Mouse (Mus musculus) heart, postnatal 0 days (tissue): ENCODE results near the gene Ripply1. TPM values are rescaled to one million over a fixed set of nuclear protein-coding genes. Genes with fewer than 3 reads are reported as not detected.

ENCODE experiments used
- ATAC-seq: fragments of 200-750 bp; cut with Nextera tagmentation; 2 replicates; pipeline ENCODE4 v1.8.0; 2017; ENCODE audit warnings: low read depth, moderate number of reproducible peaks, moderate library complexity; ENCODE audit not compliant: insufficient read depth
- DNase-seq: peaks from one replicate; pipeline ENCODE4 v3.0.0-alpha.2; 2016; ENCODE audit warnings: low spot score
- H3K27ac ChIP-seq: fragments of 300-500 bp; sonication (generic); 2 replicates; pipeline ENCODE4 v1.5.1; 2014; ENCODE audit warnings: low read depth, mild to moderate bottlenecking
- H3K27me3 ChIP-seq: fragments of 300-500 bp; sonication (generic); 2 replicates; pipeline ENCODE4 v1.6.1; 2014; ENCODE audit warnings: low read length, mixed read lengths; ENCODE audit not compliant: control insufficient read depth, insufficient read depth
- H3K36me3 ChIP-seq: fragments of 300-500 bp; sonication (generic); replicated peaks from 2 replicates; pipeline ENCODE4 v1.6.1; 2014; ENCODE audit warnings: low read length, mixed read lengths; ENCODE audit not compliant: control insufficient read depth, insufficient read depth
- H3K4me1 ChIP-seq: fragments of 300-500 bp; sonication (generic); 2 replicates; pipeline ENCODE4 v1.6.1; 2014; ENCODE audit warnings: antibody characterized with exemption; ENCODE audit not compliant: control insufficient read depth, insufficient read depth
- H3K4me2 ChIP-seq: fragments of 300-500 bp; sonication (generic); 2 replicates; pipeline ENCODE4 v1.6.1; 2014; ENCODE audit warnings: low read depth, mild to moderate bottlenecking, low read length, moderate library complexity
- H3K4me3 ChIP-seq: fragments of 300-500 bp; sonication (generic); 2 replicates; pipeline ENCODE4 v1.5.1; 2014; ENCODE audit warnings: low read depth, low read length
- H3K9ac ChIP-seq: fragments of 300-500 bp; sonication (generic); replicated peaks from 2 replicates; pipeline ENCODE4 v1.6.1; 2014; ENCODE audit warnings: low read depth, low read length, mixed read lengths
- H3K9me3 ChIP-seq: fragments of 300-500 bp; sonication (generic); replicated peaks from 2 replicates; pipeline ENCODE4 v1.6.1; 2016; ENCODE audit warnings: low read length; ENCODE audit not compliant: control insufficient read depth
- CTCF ChIP-seq: IDR thresholded peaks from 2 replicates; pipeline ENCODE4 v1.5.1; 2016; ENCODE audit warnings: antibody characterized with exemption, control low read depth, low read depth
- EP300 ChIP-seq: IDR thresholded peaks from 2 replicates; pipeline ENCODE4 v1.6.1; 2016; ENCODE audit warnings: antibody characterized with exemption, low read depth
- WGBS: fragments of 180-500 bp; shearing (Covaris S2); extraction: QIAGEN DNeasy Blood & Tissue Kit; methylation state at CpG from one replicate; pipeline ENCODE4 v1.1.7; 2014; 5-methylcytosine and 5-hydroxymethylcytosine counted together
- polyA plus RNA-seq: library from polyadenylated mRNA; unstranded; fragments of >200 nt; fragmentation: Nextera tagmentation; extraction: Ambion mirVana; gene quantifications from 2 replicates; pipeline ENCODE4 v1.2.1, GENCODE M21; 2015
- total RNA-seq: library from RNA; depleted of rRNA; stranded (reverse); fragments of >200 nt; gene quantifications from 2 replicates; pipeline ENCODE4 v1.2.3, GENCODE M21; 2014; ENCODE audit warnings: low replicate concordance

Gene Ripply1
- total and polyA plus RNA-seq, 2 experiments from 2014 or later = not detected

DNA sequence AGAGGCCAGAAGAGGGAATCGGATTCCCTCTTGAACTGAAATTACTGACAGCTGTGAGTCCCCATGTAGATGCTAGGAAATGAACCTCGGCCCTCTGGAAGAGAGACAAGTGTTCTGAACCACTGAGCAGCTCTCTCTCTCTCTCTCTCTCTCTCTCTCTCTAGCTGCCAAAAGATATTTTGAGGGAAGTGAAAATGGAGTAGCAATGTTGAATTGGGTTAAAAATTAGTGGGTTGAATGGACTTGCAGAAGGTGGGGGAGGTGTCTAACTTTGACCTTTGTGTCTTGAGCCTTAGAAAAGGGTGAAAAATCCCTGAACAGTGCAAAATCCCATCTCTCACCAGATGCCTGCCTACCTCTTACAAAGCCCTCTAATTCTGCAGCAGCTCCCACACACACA is 25.2 kb upstream of the Ripply1 start:
- no peak for DNase-seq
- Histone ChIP-seq H3K4me2 (no peak overlapping the region), H3K4me1 (no peaks in the 10 kb centered on the region), H3K27ac (no peak overlapping the region), H3K9me3 (no peaks in the 10 kb centered on the region), H3K9ac (no peak overlapping the region), H3K4me3 (no peak overlapping the region), H3K27me3 (no peaks in the 10 kb centered on the region), H3K36me3 (no peaks in the 10 kb centered on the region)
- ATAC-seq = no peak
- WGBS = 62% methylated on average over 2 of the region's 2 CpGs
- TF ChIP-seq CTCF (no peak), EP300 (no peak)

DNA sequence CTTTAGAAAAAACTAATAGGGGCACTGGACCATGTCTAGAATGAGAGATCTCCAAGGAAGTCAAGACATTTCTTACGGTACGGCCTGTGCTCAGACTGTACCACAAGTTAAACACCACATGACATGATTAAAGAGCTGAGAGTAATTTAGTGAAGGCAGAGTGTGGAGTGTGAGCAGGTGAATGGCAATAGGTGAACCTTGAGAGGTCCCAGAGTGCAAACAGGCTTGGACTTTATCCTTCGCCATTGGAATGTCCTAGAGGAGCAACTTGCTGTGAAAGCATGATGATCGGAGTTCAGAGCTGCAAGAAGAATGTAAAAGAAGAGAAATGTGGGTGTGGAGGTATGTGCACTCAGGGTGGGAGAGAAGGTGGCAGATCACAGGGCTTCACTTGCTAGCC is 23.8 kb upstream of the Ripply1 start:
- no peak overlapping the region for H3K4me3 ChIP-seq
- H3K9me3 ChIP-seq = no peaks in the 10 kb centered on the region
- TF ChIP-seq EP300 (no peak), CTCF (no peak)
- 85% methylated on average over 4 of the region's 4 CpGs for WGBS
- H3K4me1 ChIP-seq = no peaks in the 10 kb centered on the region
- no peak for ATAC-seq
- H3K27ac ChIP-seq = no peak overlapping the region
- no peak for DNase-seq
- no peak overlapping the region for H3K4me2 ChIP-seq
- no peak overlapping the region for H3K9ac ChIP-seq
- no peaks in the 10 kb centered on the region for H3K27me3 ChIP-seq
- H3K36me3 ChIP-seq = no peaks in the 10 kb centered on the region

DNA sequence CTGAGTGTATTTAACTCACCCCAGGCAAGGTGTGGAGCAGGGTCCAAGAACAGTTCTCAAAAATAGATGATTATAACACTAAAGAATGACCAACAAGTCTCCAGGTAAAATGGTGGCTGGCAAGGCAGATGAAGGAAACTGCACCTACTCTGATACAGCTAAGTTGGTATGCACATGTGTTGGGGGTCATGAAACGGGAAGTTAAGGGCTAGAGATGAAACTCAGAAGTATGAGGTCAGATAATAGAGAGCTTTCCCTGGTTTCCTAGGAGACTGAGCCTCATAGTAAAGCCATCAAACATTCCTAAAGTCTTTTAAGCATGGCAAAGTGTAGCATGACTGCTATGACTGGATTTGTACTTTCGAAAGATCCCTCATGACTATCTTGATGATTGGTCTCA is 20.9 kb upstream of the Ripply1 start:
- WGBS = 68% methylated on average over 2 of the region's 2 CpGs
- no peak overlapping the region for H3K4me3 ChIP-seq
- no peaks in the 10 kb centered on the region for H3K4me1 ChIP-seq
- TF ChIP-seq EP300 (no peak), CTCF (no peak)
- H3K4me2 ChIP-seq = no peak overlapping the region
- no peaks in the 10 kb centered on the region for H3K27me3 ChIP-seq
- DNase-seq = no peak
- no peak overlapping the region for H3K27ac ChIP-seq
- no peaks in the 10 kb centered on the region for H3K9me3 ChIP-seq
- no peak for ATAC-seq
- H3K9ac ChIP-seq = no peak overlapping the region
- no peaks in the 10 kb centered on the region for H3K36me3 ChIP-seq

DNA sequence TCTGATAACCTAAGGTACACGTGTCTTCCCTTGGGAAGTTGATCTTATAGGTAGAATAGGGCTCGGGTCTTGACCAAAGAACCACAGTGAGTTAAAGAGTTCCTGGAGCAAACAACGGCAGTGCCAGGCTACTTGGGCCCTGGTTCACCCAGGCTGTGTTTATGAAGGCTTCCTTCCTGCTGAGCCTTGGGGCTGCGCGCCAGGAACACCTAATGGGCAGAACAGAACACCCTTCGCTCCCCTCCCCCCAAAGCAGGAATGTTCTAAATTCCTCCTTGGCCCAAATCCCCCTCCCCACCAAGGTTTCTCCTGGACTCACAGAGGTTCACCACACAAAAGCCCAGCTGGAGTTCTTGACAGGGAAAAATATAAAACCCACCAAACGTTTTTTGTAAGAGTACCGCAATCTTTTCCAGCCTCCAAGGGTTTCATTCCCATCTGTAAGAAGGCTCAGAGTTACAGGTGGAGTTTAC is 18.3 kb upstream of the Ripply1 start, which contains the start of gene Cldn2:
Cldn2 (plus strand) TSS at position 423 of the 473 bp plus-strand sequence.
- H3K4me3 ChIP-seq = no peak within 1 kb of the TSS
- H3K4me1 ChIP-seq = no peaks in the 10 kb centered on the region
- no peak within 1 kb of the TSS for H3K9ac ChIP-seq
- H3K9me3 ChIP-seq = no peaks in the 10 kb centered on the region
- H3K36me3 ChIP-seq = no peaks in the 10 kb centered on the region
- ATAC-seq (no peak), DNase-seq (no peak)
- H3K27me3 ChIP-seq = no peaks in the 10 kb centered on the region
- H3K4me2 ChIP-seq = no peak within 1 kb of the TSS
- no peak within 1 kb of the TSS for H3K27ac ChIP-seq
- TF ChIP-seq EP300 (no peak), CTCF (no peak)
- WGBS = 62% methylated on average over 8 of the region's 8 CpGs

DNA sequence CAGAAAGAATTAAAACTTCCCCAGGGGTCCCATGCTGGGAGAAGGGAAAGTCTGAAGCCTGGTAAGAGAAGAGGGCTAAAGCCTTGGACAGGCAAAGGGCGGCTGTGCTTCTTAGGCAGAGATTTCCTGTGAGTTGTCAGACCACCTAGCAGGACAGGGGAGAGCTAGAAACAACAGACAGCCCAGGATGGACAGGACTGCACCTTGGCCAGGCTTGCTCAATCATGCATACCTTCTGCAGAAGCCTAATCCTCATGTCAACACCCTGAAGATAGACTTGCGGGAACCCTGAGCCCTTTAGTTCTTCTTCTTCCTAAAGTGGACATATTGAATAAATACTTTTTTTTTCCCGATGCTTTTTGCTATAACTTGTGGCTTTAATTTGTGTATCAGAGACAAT is 17.8 kb upstream of the Ripply1 start:
- H3K4me2 ChIP-seq = no peak overlapping the region
- no peak for ATAC-seq

DNA sequence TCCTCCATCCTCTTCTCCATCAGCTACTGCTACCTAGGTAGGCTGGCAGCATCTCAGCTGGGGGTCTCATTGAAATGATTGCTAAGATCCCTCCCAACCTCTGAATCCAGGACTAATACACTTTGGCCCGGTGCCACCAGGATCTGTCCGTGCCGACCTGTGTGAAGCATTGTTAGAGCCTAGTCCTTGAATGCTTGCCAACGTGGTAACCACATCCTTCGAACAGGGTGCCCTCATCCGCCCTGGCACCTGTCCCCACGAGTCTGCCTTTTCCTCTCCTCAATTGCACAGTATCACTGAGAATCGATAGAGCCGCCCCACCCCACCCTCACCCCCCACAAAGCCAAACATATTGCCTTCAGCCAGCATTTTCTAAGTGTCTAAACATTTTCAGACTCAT is 15.7 kb upstream of the Ripply1 start:
- Histone ChIP-seq H3K36me3 (no peaks in the 10 kb centered on the region), H3K27me3 (no peaks in the 10 kb centered on the region), H3K4me3 (no peak overlapping the region), H3K27ac (no peak overlapping the region), H3K4me1 (no peaks in the 10 kb centered on the region), H3K9ac (no peak overlapping the region), H3K9me3 (no peaks in the 10 kb centered on the region), H3K4me2 (no peak overlapping the region)
- 70% methylated on average over 9 of the region's 9 CpGs for WGBS
- no peak for ATAC-seq
- TF ChIP-seq CTCF (no peak), EP300 (no peak)
- no peak for DNase-seq

More for the DNA sequence above, 17.8 kb upstream of the Ripply1 start:
- no peak overlapping the region for H3K9ac ChIP-seq
- no peaks in the 10 kb centered on the region for H3K9me3 ChIP-seq
- H3K27ac ChIP-seq = no peak overlapping the region
- no peaks in the 10 kb centered on the region for H3K27me3 ChIP-seq
- no peak overlapping the region for H3K4me3 ChIP-seq
- no peak for DNase-seq
- TF ChIP-seq CTCF = no peak
- TF ChIP-seq EP300 = no peak
- no peaks in the 10 kb centered on the region for H3K4me1 ChIP-seq
- no peaks in the 10 kb centered on the region for H3K36me3 ChIP-seq
- WGBS = 57% methylated on average over 3 of the region's 3 CpGs
